Mouse (Mus musculus) ES-Bruce4 (cell line): ENCODE results near the gene Lce3a. TPM values are rescaled to one million over a fixed set of nuclear protein-coding genes. Genes with fewer than 3 reads are reported as not detected.

Experiments used
- H3K27ac ChIP-seq: 2 replicates; pipeline ENCODE4 v1.5.1; 2012; ENCODE audit warnings: low read length, inconsistent platforms; ENCODE audit not compliant: insufficient read depth
- H3K27me3 ChIP-seq: 2 replicates; pipeline ENCODE4 v1.6.1; 2012; ENCODE audit warnings: mild to moderate bottlenecking, low read length, inconsistent platforms; ENCODE audit not compliant: control insufficient read depth, poor library complexity, insufficient read depth, severe bottlenecking
- H3K36me3 ChIP-seq: 2 replicates; pipeline ENCODE4 v1.6.1; 2012; ENCODE audit warnings: inconsistent platforms, mild to moderate bottlenecking, low read length, moderate library complexity; ENCODE audit not compliant: control insufficient read depth, poor library complexity, insufficient read depth, severe bottlenecking
- H3K4me1 ChIP-seq: one replicate; pipeline ENCODE4 v1.8.1; 2011; ENCODE audit warnings: low read length; ENCODE audit not compliant: control insufficient read depth, insufficient read depth
- H3K4me3 ChIP-seq: 2 replicates; pipeline ENCODE4 v1.5.1; 2011; ENCODE audit warnings: low read depth, mild to moderate bottlenecking, low read length
- H3K9ac ChIP-seq: 2 replicates; pipeline ENCODE4 v1.6.1; 2012; ENCODE audit warnings: low read depth, mild to moderate bottlenecking, inconsistent platforms; ENCODE audit not compliant: poor library complexity, severe bottlenecking
- H3K9me3 ChIP-seq: replicated peaks from 2 replicates; pipeline ENCODE4 v1.6.1; 2012; ENCODE audit warnings: mild to moderate bottlenecking, low read length, inconsistent platforms; ENCODE audit not compliant: control insufficient read depth, poor library complexity, insufficient read depth, severe bottlenecking
- CTCF ChIP-seq: IDR thresholded peaks from one replicate; pipeline ENCODE4 v1.8.1; 2011; ENCODE audit warnings: low read depth, low read length
- EP300 ChIP-seq: IDR thresholded peaks from 2 replicates; pipeline ENCODE4 v1.6.1; 2011; ENCODE audit warnings: low read depth, low read length; ENCODE audit not compliant: insufficient read depth
- POLR2A ChIP-seq: IDR thresholded peaks from one replicate; pipeline ENCODE4 v1.8.1; 2011; ENCODE audit warnings: low read length; ENCODE audit not compliant: insufficient read depth
- polyA plus RNA-seq: library from polyadenylated mRNA; stranded (reverse); fragments of >200 nt; gene quantifications from 2 replicates; pipeline ENCODE4 v1.2.4, GENCODE M21; 2011; ENCODE audit warnings: low read depth; ENCODE audit not compliant: missing spikeins, insufficient read depth, insufficient read length

Gene Lce3a
- not detected in 2 replicates for polyA plus RNA-seq

GRCm38 (mm10) chr3:92926130-92926529 is at the start of gene Lce3a:
Gene Lce3a, minus strand, starts transcription at chr3:92926230.
- no peak within 1 kb of the TSS for H3K27ac ChIP-seq
- H3K9ac ChIP-seq = no peak within 1 kb of the TSS
- H3K27me3 ChIP-seq = no peaks in the 10 kb centered on the region
- no peaks in the 10 kb centered on the region for H3K4me1 ChIP-seq
- no peaks in the 10 kb centered on the region for H3K9me3 ChIP-seq
- H3K36me3 ChIP-seq = no peaks in the 10 kb centered on the region
- TF ChIP-seq CTCF (no peak), POLR2A (no peak), EP300 (no peak)
- no peak within 1 kb of the TSS for H3K4me3 ChIP-seq

GRCm38 (mm10) chr3:92966761-92967160 is 40.7 kb upstream of the Lce3a start, which contains the start of gene Lce3e:
Gene Lce3e, plus strand, starts transcription at chr3:92967061.
- Histone ChIP-seq H3K9ac (no peak within 1 kb of the TSS), H3K9me3 (peaks cover 5% of the 10 kb centered on the region; the same call in 1 of the 2 replicates), H3K4me1 (no peaks in the 10 kb centered on the region), H3K27me3 (no peaks in the 10 kb centered on the region), H3K27ac (no peak within 1 kb of the TSS), H3K4me3 (no peak within 1 kb of the TSS), H3K36me3 (no peaks in the 10 kb centered on the region)
- TF ChIP-seq CTCF (no peak), EP300 (no peak), POLR2A (no peak)

GRCm38 (mm10) chr3:92957090-92957489 is 31.1 kb upstream of the Lce3a start, which contains the start of gene Lce3d:
Gene Lce3d, plus strand, starts transcription at chr3:92957390.
- no peak within 1 kb of the TSS for H3K4me3 ChIP-seq
- no peak within 1 kb of the TSS for H3K27ac ChIP-seq
- TF ChIP-seq POLR2A = no peak
- TF ChIP-seq CTCF = no peak
- TF ChIP-seq EP300 = no peak
- H3K9me3 ChIP-seq = no peaks in the 10 kb centered on the region
- no peak within 1 kb of the TSS for H3K9ac ChIP-seq
- H3K36me3 ChIP-seq = no peaks in the 10 kb centered on the region
- H3K27me3 ChIP-seq = no peaks in the 10 kb centered on the region
- no peaks in the 10 kb centered on the region for H3K4me1 ChIP-seq

- no peak for TF ChIP-seq EP300
- TF ChIP-seq POLR2A = no peak
- no peak for TF ChIP-seq CTCF
- Histone ChIP-seq H3K27me3 (no peaks in the 10 kb centered on the region), H3K4me1 (no peaks in the 10 kb centered on the region), H3K9ac (no peak within 1 kb of the TSS), H3K27ac (no peak within 1 kb of the TSS), H3K36me3 (no peaks in the 10 kb centered on the region), H3K9me3 (no peaks in the 10 kb centered on the region), H3K4me3 (no peak within 1 kb of the TSS)
Observed at GRCm38 (mm10) chr3:92944186-92944585, 18.2 kb upstream of the Lce3a start, which contains the start of gene Lce3c. Gene Lce3c, plus strand, starts transcription at chr3:92944486.

- TF ChIP-seq CTCF = no peak
- TF ChIP-seq EP300 = no peak
- no peak for TF ChIP-seq POLR2A
- no peaks in the 10 kb centered on the region for H3K36me3 ChIP-seq
- H3K9ac ChIP-seq = no peak within 1 kb of the TSS
- H3K4me3 ChIP-seq = no peak within 1 kb of the TSS
- H3K4me1 ChIP-seq = no peaks in the 10 kb centered on the region
- no peaks in the 10 kb centered on the region; the same call in 1 of the 2 replicates for H3K27me3 ChIP-seq
- H3K27ac ChIP-seq = no peak within 1 kb of the TSS
- no peaks in the 10 kb centered on the region for H3K9me3 ChIP-seq
Observed at GRCm38 (mm10) chr3:92932679-92933078, 6.6 kb upstream of the Lce3a start, which contains the start of gene Lce3b. Gene Lce3b, plus strand, starts transcription at chr3:92932979.

GRCm38 (mm10) chr3:92920364-92920763 is 5.7 kb downstream of the Lce3a start:
- Histone ChIP-seq H3K4me3 (no peak overlapping the region), H3K4me1 (no peaks in the 10 kb centered on the region), H3K27ac (no peak overlapping the region), H3K27me3 (no peaks in the 10 kb centered on the region; the same call in 1 of the 2 replicates), H3K9ac (no peak overlapping the region), H3K36me3 (no peaks in the 10 kb centered on the region), H3K9me3 (no peaks in the 10 kb centered on the region)
- TF ChIP-seq EP300 = no peak
- peak; percentile 14 for TF ChIP-seq CTCF
- no peak for TF ChIP-seq POLR2A
